Mouse (Mus musculus) right cerebral cortex, postnatal 25 days (tissue): ENCODE data around the gene P3h1.
A peak's percentile ranks its signal among the peaks of the same experiment; 100 is the strongest.
"Not testable (repeated sequence)": the region's sequence is repeated elsewhere in the genome, so short reads cannot be mapped to it uniquely, and the experiment has no call there.

Experiments
- DNase-seq: peaks from one replicate; pipeline ENCODE4 v3.0.0; 2022

P3h1 gene

DNA sequence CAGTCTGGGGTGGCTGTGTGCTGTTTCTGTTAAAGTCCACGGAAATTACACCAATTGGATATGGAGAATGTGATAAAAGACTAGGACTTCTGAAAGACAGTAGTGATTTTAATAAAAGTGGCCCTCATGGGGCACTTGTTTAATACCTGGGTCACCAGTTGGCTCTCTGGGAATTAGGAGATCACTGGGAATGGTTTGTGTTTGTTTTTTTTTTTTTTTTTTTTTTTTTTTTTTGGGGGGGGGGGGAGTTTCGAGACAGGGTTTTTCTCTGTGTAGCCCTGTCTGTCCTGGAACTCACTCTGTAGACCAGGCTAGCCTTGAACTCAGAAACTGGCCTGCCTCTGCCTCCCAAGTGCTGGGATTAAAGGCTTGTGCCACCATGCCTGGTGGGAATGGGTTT, 43.0 kb downstream of the P3h1 start:
- DNase-seq: no peak

DNA sequence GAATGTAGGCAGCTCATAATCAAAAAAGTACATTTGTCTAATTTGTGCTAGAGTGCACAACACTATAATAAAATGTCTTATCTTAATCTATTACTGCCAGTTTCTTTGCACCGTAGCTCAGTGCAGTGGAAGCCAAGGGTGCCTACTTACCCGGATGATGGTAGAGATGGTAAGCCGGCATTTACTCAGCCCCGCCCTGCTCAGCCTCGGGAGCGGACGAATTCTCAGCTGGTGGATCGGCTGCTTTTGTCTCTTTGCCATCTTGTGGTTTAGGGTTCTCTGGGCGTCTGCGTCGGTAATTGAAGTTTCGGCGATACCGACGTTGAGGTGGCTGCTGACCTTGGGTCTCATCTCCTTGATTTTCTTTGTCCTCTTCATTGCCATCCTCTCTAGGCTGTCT, 46.1 kb downstream of the P3h1 start:
- DNase-seq: not testable (repeated sequence)

DNA sequence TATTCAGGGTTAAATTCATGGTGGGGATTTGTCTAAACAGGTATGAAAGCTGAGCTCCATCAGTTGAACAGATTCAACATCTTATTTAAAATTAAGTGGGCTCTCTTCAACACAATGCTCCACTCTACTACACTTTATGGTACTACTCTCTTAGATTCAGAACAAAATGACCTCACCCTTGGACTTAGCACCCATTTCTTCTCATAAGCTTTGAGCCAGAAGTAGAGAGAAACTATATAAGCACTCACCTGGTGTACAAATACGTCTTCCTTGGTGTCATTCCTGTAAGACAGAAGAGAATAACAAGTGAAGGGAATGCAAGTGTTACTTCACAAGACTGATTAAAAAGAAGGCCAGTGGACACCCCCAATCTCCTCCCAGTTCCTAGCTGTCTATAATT, 52.1 kb downstream of the P3h1 start:
- DNase-seq: no peak

DNA sequence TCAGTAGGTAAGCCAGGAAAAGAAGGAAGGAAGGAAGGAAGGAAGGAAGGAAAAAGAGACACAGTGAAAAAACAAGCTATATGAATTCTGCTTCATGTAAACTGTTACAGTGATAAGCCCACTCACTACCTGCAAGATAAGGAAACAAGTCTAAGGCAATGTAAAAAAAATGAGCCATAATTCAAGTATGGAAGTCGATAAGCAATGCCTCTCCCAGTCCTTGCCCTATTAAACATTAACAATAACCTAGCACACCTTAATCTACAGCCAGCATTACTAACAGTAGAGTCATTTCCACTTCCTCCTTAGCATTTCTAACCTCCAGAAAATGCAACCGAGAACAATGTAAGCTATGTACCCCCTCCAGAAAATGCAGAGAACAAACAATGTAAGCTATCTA, 52.6 kb downstream of the P3h1 start:
- DNase-seq: no peak

DNA sequence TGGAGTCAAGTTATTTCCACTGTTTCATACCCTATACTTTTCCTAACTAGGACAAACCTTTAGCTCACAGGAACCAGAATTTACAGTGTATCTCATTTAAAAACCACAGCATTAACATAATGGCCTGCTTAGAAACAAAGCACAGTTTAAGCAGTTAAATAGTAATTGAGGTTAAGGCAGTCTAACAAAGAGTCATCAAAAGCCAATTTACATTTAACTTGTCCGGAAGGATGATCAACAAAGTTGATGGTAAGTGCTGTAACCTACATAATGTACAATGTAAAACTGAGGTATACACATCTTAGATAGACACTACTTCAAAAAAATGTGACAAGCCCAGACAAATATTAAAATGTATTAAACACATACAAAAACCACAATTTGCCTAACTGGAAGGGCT, 59.2 kb downstream of the P3h1 start:
- DNase-seq: no peak

DNA sequence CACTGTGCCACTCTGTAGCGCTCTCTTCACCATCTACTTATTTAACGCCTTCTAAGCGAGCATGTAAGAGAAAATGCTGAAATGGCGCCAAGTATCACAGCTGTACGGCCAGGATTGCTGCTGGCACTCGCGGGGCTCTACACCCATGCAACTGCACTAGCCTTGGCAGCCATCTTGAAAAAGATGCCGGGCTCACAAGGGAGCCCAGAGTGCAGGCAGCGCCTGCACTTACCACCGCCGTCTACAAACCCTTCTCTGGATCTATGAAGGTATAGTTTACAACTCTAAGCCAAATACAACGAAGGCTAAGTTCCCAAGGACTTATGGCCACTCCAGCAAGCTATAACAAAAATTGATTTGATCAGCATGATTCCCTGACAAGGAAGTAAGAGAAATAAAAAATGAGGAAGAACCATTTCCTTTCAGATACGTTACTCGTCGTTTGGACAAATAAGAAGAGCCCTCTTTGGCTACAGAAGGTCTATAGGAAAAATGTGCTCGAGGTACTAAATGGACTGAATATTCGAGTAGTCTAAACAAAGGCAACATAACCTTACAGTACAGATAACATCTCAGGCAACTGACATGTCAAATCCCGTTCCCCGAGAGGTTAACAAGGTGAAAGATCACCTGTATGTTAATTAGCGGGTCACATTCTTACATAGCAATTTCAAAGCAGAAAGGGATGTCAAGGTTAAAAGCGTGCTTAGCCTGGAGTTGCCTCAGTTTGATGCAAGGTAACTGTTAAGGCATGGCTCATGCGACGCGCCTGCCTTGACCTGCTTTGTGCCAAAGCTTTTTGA, 60.3 kb downstream of the P3h1 start:
- DNase-seq: peak; percentile 61

DNA sequence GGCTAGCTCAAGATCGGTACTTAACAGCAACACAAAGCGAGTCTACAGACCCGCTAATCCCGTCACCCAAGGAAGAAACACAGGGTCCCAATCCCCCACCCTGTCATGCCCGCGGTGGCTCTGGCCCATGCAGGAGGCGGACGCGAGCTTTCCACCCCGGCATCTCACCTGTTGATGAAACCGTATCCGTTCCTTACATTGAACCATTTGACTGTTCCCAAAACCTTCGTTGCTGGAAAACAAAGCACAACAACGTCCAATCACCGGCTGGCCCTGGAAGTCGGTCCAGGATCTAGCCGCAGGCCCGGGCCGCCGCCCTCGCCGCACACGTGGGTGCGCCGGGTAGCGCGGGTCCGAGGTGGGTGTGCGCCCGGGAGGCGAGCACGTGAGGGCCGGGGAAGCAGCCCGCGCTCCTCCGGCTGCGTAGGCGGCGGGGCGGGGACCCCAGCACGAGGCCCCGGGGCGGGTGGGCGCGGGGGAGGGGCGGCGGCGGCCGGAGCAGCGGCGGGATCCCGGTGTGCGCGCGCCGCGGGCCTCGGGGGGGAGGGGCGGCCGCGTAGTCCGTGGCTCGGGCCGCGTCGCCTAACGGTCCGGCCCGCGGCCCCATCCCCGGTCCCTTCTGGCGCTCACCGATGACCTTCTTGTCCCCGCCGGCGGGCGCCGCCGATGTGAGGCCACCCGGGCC, 61.0 kb downstream of the P3h1 start:
- peak; percentile 43 for DNase-seq

DNA sequence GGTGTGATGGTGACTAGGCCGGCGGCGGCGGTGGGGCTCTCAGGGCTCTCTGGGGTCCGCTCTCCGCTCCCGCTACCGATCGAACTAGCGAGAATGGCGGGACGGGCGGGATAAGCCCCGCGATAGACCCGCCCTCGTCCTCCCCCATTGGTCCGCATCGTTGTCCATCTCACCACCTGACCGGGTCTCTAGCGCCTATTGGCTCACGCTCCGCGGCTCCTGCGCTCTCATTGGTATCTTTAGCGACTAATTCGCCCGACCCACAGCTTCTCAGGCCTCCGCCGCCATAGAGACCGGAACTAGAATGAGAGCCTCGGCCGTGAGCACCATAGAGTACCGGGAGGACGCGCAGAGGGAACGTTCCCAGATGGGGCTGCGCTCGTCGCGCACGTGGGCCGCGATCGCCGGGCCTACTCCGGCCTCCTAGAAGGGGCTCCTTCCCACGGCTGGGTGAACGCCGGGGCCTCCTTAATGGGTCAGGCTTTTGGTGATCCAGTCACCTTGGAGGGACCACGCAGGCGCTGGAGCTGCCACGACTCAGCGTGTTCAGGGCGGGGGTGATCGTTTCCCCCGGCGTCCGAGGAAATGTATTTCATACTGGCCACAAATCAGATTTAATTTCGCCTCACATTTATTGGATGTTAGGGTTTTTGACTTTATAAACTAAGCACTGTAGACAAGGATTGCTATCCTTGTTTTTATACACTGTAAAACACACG, 61.9 kb downstream of the P3h1 start, which contains the start of gene Ybx1:
TSS of gene Ybx1 (minus strand) at position 190 of the 719 bp plus-strand sequence.
- DNase-seq: peak; percentile 100

DNA sequence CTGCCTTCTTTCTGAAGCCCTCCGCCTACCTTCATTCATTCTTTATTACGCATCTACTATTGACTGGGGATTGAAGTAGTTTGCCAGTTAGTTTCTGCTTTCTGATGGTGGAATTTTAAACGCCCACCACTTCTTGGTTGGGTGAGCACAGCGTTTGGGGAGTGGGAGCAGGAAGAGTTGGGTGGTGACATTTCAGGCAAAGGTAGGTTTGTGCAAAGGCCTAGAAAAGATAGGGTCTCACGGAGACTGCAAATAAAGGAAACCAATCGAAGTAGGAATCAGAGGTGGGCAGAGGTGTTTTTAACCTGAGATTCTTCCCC, 62.4 kb downstream of the P3h1 start:
- DNase-seq: peak; percentile 21

DNA sequence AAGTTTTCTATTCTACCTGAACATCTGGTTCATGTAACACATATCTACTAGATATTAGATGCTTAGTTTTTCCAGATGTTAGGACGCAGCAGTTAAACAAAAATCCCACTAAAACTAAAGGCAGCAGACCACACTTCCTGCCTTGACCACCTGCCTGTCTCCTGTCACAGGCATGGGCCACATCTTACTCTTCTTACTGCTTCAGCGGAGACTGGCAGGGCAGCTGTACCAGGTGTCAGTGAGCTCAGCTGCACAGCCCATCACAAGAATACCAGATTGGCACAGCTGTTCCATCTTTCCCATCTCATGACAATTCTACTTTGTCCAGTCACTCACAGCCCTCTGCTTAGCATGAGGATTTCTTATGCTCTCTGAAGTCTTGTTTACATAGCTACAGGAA, 64.6 kb downstream of the P3h1 start:
- no peak for DNase-seq
